Mouse (Mus musculus) C2C12 (cell line): Measurements from ENCODE around the gene Slc35b2.

Source experiments
- CTCF ChIP-seq: IDR thresholded peaks from one replicate; pipeline ENCODE4 v1.5.1; 2011; ENCODE audit not compliant: control insufficient read depth, insufficient read depth, insufficient read length
- FOSL1 ChIP-seq: IDR thresholded peaks from one replicate; pipeline ENCODE4 v1.8.0; 2011; ENCODE audit warnings: mild to moderate bottlenecking, low read length; ENCODE audit not compliant: poor library complexity, insufficient read depth, severe bottlenecking
- MAX ChIP-seq: IDR thresholded peaks from one replicate; pipeline ENCODE4 v1.6.1; 2011; ENCODE audit warnings: mild to moderate bottlenecking, control low read depth
- MYOG ChIP-seq: IDR thresholded peaks from one replicate; pipeline ENCODE4 v1.6.1; 2011; ENCODE audit not compliant: control insufficient read depth, insufficient read length; ENCODE audit errors: extremely low read depth

GRCm38 (mm10) chr17:45567162-45567601, 3.5 kb downstream of the Slc35b2 start:
- TF ChIP-seq CTCF, result no peak
- TF ChIP-seq FOSL1, result no peak
- TF ChIP-seq MAX, result no peak
- TF ChIP-seq MYOG, result no peak
